Mouse (Mus musculus): Measurements from ENCODE around the gene H1fnt. TPM values are rescaled to one million over a fixed set of nuclear protein-coding genes. Genes with fewer than 3 reads are reported as not detected.
A peak's percentile ranks its signal among the peaks of the same experiment; 100 is the strongest.

The H1fnt gene
- total and polyA plus RNA-seq, 3 experiments, result not detected

DNA sequence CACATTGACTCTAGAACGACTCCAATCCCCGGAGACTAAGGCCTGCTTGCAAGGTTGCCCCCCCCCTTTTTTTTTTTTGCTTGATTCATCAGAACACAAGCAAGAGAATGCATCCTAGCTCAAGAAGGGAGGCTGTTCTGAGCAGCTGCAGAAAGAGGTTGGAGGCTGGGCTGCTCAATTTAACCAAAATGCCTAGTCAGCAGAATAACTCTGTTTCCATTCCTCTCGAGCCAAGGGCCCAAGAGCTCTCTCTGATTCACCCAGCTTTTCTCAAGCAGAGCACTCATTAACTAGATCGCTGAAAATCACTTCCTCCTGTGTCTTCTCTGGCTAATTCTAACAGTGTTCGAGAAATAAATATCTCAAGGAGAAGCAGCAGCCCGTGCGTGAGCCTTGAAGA lies 29.3 kb upstream of the H1fnt start:
- DNase-seq (ENCODE audit: extremely low read depth), result no peak
- Histone ChIP-seq H3K4me1 (ENCODE audit: control insufficient read depth in 1 of 2, insufficient read depth in 2 of 2) (peaks cover 16 to 20% of the 10 kb centered on the region in 2 experiments), H3K27me3 (replicated peaks) (peaks cover 67% of the 10 kb centered on the region), H3K4me2 (ENCODE audit: insufficient read depth, low read depth, poor library complexity, severe bottlenecking) (no peak overlapping the region), H3K9me3 (replicated peaks; ENCODE audit: low read length) (no peaks in the 10 kb centered on the region), H3K9ac (ENCODE audit: insufficient read depth, low read depth) (no peak overlapping the region), H3K36me3 (replicated peaks in 1 of 2; ENCODE audit: control insufficient read depth in 1 of 2, insufficient read depth in 1 of 2, low read length in 1 of 2) (no peaks in the 10 kb centered on the region), H3K27ac (ENCODE audit: insufficient read depth, low read depth) (no peak overlapping the region), H3K79me2 (replicated peaks; ENCODE audit: control insufficient read depth, extremely low read depth, insufficient read depth, poor library complexity, severe bottlenecking) (no peaks in the 10 kb centered on the region), H3K4me3 (replicated peaks in 1 of 3; ENCODE audit: low read depth in 2 of 3, low read length in 2 of 3, poor library complexity in 1 of 3) (no peak overlapping the region)
- in situ Hi-C loops (cut with MboI; ENCODE audit: low pct_ligation_motif_present, low pct_unique_long_range_greater_than_20kb, low sequenced_read_pairs) (no loop called here), dilution Hi-C loops (cut with MboI; ENCODE audit: extremely low pct_ligation_motif_present, extremely low pct_unique_long_range_greater_than_20kb, low sequenced_read_pairs) (no loop called here)
- TF ChIP-seq MAX (IDR thresholded peaks at IDR 0.05; ENCODE audit: low read length) (no peak), MAFK (IDR thresholded peaks at IDR 0.05; ENCODE audit: insufficient replicate concordance, low read length) (peak; percentile 97), ELF1 (IDR thresholded peaks at IDR 0.05; ENCODE audit: low read depth, low read length) (no peak)

DNA sequence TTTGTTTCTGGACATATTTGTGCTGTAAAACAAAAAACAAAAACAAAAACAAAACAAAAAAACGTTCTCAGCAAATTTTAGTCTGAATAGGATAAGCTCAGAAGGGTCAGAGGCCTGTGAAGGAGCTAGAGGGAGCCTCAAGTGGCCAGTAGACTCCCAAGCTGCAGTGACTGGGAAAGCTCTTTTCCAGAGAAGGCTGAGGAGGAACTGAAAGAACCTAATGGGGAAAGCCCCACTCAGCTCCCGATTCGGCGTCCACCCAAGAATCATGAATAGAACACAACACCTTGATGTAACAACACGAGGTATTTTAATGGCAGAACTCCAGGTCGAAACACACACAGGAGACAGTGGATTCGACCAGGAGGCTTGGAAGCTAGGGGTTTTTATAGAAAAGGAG lies 683 bp upstream of the H1fnt start:
- DNase-seq (ENCODE audit: extremely low read depth), result peak; percentile 39
- Histone ChIP-seq H3K4me3 (replicated peaks in 1 of 3; ENCODE audit: low read depth in 2 of 3, low read length in 2 of 3, poor library complexity in 1 of 3) (no peak overlapping the region), H3K36me3 (replicated peaks in 1 of 2; ENCODE audit: control insufficient read depth in 1 of 2, insufficient read depth in 1 of 2, low read length in 1 of 2) (no peaks in the 10 kb centered on the region), H3K9me3 (replicated peaks; ENCODE audit: low read length) (peaks cover 28% of the 10 kb centered on the region), H3K4me1 (ENCODE audit: control insufficient read depth in 1 of 2, insufficient read depth in 2 of 2) (peaks cover 0 to 19% of the 10 kb centered on the region in 2 experiments; a peak in 2 of 4 replicates), H3K27me3 (replicated peaks) (peaks cover 27% of the 10 kb centered on the region), H3K4me2 (ENCODE audit: insufficient read depth, low read depth, poor library complexity, severe bottlenecking) (no peak overlapping the region), H3K79me2 (replicated peaks; ENCODE audit: control insufficient read depth, extremely low read depth, insufficient read depth, poor library complexity, severe bottlenecking) (no peaks in the 10 kb centered on the region), H3K27ac (ENCODE audit: insufficient read depth, low read depth) (no peak overlapping the region), H3K9ac (ENCODE audit: insufficient read depth, low read depth) (no peak overlapping the region)
- in situ Hi-C loops (cut with MboI; ENCODE audit: low pct_ligation_motif_present, low pct_unique_long_range_greater_than_20kb, low sequenced_read_pairs), result no loop called here
- TF ChIP-seq USF2 (conservative IDR thresholded peaks at IDR 0.05; ENCODE audit: low read depth, low read length) (no peak), SMC3 (IDR thresholded peaks at IDR 0.05; ENCODE audit: low read depth, low read length) (no peak; the same call in 1 of the 2 replicates), USF1 (IDR thresholded peaks at IDR 0.05; ENCODE audit: low read depth, low read length) (no peak), GABPA (IDR thresholded peaks at IDR 0.05; ENCODE audit: insufficient replicate concordance, low read depth, low read length) (no peak), RAD21 (IDR thresholded peaks at IDR 0.05; ENCODE audit: low read depth, low read length) (peak; percentile 29), TCF12 (IDR thresholded peaks at IDR 0.05; ENCODE audit: low read depth, low read length) (no peak), JUND (conservative IDR thresholded peaks at IDR 0.05; ENCODE audit: low read depth, low read length) (no peak), POLR2AphosphoS2 (IDR thresholded peaks at IDR 0.05; ENCODE audit: low read depth, low read length) (no peak), ZNF384 (IDR thresholded peaks at IDR 0.05; ENCODE audit: low read depth, low read length) (no peak), MEF2A (IDR thresholded peaks at IDR 0.05; ENCODE audit: borderline replicate concordance, low read depth, low read length) (0 out of 2 replicates have a peak, but pooled peaks have one; percentile 50), IRF4 (IDR thresholded peaks at IDR 0.05; ENCODE audit: low read depth, low read length) (peak; percentile 90), ZMIZ1 (IDR thresholded peaks at IDR 0.05; ENCODE audit: low read depth, low read length) (no peak), JUN (IDR thresholded peaks at IDR 0.05; ENCODE audit: insufficient read depth, low read depth, low read length) (no peak), POLR2A (IDR thresholded peaks at IDR 0.05; ENCODE audit: low read depth, low read length) (no peak), HCFC1 (IDR thresholded peaks at IDR 0.05; ENCODE audit: low read depth, low read length) (no peak), CHD2 (IDR thresholded peaks at IDR 0.05; ENCODE audit: low read length) (no peak), MAFK (IDR thresholded peaks at IDR 0.05; ENCODE audit: insufficient replicate concordance, low read length) (0 out of 2 replicates have a peak, but pooled peaks have one; percentile 31), CTCF (conservative IDR thresholded peaks at IDR 0.05 in 1 of 2, IDR thresholded peaks at IDR 0.05 in 1 of 2; ENCODE audit: low read depth in 2 of 2, low read length in 2 of 2) (peak in 1 of 2 experiments; percentile 41; a peak in 2 of 4 replicates), RCOR1 (conservative IDR thresholded peaks at IDR 0.05; ENCODE audit: low read depth, low read length) (0 out of 2 replicates have a peak, but pooled peaks have one; percentile 54), EP300 (IDR thresholded peaks at IDR 0.05; ENCODE audit: low read length) (peak; percentile 85), NELFE (IDR thresholded peaks at IDR 0.05; ENCODE audit: low read depth, low read length) (no peak), CHD1 (IDR thresholded peaks at IDR 0.05; ENCODE audit: low read depth, low read length) (0 out of 2 replicates have a peak, but pooled peaks have one; percentile 42), UBTF (IDR thresholded peaks at IDR 0.05; ENCODE audit: low read depth, low read length) (no peak)
- dilution Hi-C loops (cut with MboI; ENCODE audit: extremely low pct_ligation_motif_present, extremely low pct_unique_long_range_greater_than_20kb, low sequenced_read_pairs), result no loop called here

Measured in CH12.LX (cell line).